Mouse (Mus musculus) brain, embryonic 14.5 days (tissue): ENCODE measurements at regions not wholly inside any gene's neighbourhood (a gene's known extent, or its start where the extent isn't known, plus 50 kb on each side); places are given as distances from the start of the nearest gene placed in this dataset.

Experiments
- CTCF ChIP-seq: fragments of 200-500 bp; IDR thresholded peaks from 2 replicates; pipeline ENCODE4 v1.5.1; 2012; ENCODE audit warnings: inconsistent platforms, mild to moderate bottlenecking, moderate library complexity, borderline replicate concordance; ENCODE audit not compliant: insufficient read depth, insufficient read length; ENCODE audit errors: extremely low read depth
- POLR2A ChIP-seq: fragments of 200-500 bp; IDR thresholded peaks from 2 replicates; pipeline ENCODE4 v1.6.1; 2012; ENCODE audit warnings: mild to moderate bottlenecking, inconsistent platforms, borderline replicate concordance; ENCODE audit not compliant: poor library complexity, insufficient read depth, insufficient read length, severe bottlenecking; ENCODE audit errors: extremely low read depth

GRCm38 (mm10) chr14:108247365-108247764 is 666.6 kb downstream of the Slitrk1 start:
- TF ChIP-seq CTCF, result no peak
- no peak for TF ChIP-seq POLR2A
